Mouse (Mus musculus): ENCODE measurements at regions not wholly inside any gene's neighbourhood (a gene's known extent, or its start where the extent isn't known, plus 50 kb on each side); places are given as distances from the start of the nearest gene placed in this dataset.

DNA sequence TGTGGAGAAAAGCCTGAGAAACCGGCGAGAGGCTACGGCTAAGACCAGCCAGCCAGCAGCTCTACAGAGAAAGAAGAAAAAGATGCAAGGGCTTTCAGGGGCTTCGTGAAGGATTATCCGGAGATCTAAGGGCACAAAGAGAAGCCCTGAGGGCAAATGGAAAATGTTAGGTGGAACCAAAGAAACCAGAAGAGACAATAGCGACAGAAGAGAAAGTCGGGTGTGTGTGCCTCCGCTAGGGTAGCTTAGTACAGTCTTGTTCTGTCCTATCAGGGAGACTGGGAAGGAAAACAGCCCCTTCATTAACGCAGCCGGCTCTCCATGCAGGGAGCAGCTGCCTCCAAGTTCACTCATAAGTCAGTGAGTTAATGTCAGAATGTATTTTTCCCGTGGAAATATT lies 255.1 kb downstream of the Epha4 start:
- TF ChIP-seq NELFE (IDR thresholded peaks at IDR 0.05; ENCODE audit: low read depth, low read length) (no peak), CTCF (conservative IDR thresholded peaks at IDR 0.05 in 1 of 2, IDR thresholded peaks at IDR 0.05 in 1 of 2; ENCODE audit: low read depth in 2 of 2, low read length in 2 of 2) (no peak), SMC3 (IDR thresholded peaks at IDR 0.05; ENCODE audit: low read depth, low read length) (no peak), ELF1 (IDR thresholded peaks at IDR 0.05; ENCODE audit: low read depth, low read length) (no peak), IRF4 (IDR thresholded peaks at IDR 0.05; ENCODE audit: low read depth, low read length) (no peak), EP300 (IDR thresholded peaks at IDR 0.05; ENCODE audit: low read length) (no peak), ETS1 (conservative IDR thresholded peaks at IDR 0.05; ENCODE audit: low read depth, low read length) (no peak), POLR2A (IDR thresholded peaks at IDR 0.05; ENCODE audit: low read depth, low read length) (no peak), HCFC1 (IDR thresholded peaks at IDR 0.05; ENCODE audit: low read depth, low read length) (no peak), MXI1 (IDR thresholded peaks at IDR 0.05; ENCODE audit: low read depth, low read length) (no peak)

Measured in CH12.LX (cell line).